Mouse (Mus musculus): ENCODE data around the gene Pth2r.

DNA sequence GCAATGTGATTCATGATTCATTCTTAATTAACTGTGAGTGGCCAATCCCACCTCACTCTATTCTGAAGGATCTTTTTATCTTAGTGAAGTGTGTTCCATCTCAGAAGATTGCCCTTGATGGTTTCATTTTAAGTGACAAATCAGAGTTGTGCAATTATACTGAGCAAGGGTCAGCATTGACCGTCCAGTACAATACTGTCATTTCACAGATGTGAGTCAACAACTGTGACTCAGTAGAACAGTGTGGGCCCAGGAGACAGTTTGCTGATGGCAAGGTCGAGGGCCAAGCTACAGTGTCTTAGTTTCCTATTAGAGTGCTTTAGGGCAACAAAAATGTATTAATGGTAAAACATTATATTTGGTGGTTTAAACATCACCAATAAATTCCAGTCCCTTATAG lies 55.9 kb downstream of the Pth2r start:
- TF ChIP-seq CTCF (IDR thresholded peaks at IDR 0.05; ENCODE audit: control insufficient read depth, insufficient read depth, low read length) (no peak), POLR2A (IDR thresholded peaks at IDR 0.05; ENCODE audit: borderline replicate concordance, control insufficient read depth, low read depth, low read length) (no peak)
